Comparison of ENCODE assay signal across 8 mouse cellular contexts in genomic region chr4:144999903-145000382, GRCm38 (mm10).
DNase-seq lines count a peak whose midpoint lies in the region; ATAC-seq lines count a peak whose summit lies in the region.

No protein-coding gene starts in this region.

- H3K27ac ChIP-seq in embryonic facial prominence, embryonic 11.5 days (replicated peaks; ENCODE audit: low read depth, low read length): peak overlapping the region; percentile 69
- peak overlapping the region; percentile 92 for H3K27ac ChIP-seq in heart, embryonic 13.5 days (replicated peaks)
- peak overlapping the region; percentile 100 for H3K27ac ChIP-seq in macrophage

- H3K4me2 ChIP-seq in embryonic facial prominence, embryonic 11.5 days (ENCODE audit: low read depth, low read length): no peak overlapping the region
- peak overlapping the region; percentile 16; the same call in 1 of the 2 replicates for H3K4me2 ChIP-seq in heart, embryonic 13.5 days

- H3K27me3 ChIP-seq in embryonic facial prominence, embryonic 11.5 days (ENCODE audit: control insufficient read depth, insufficient read depth, low read length): no peaks in the 10 kb centered on the region
- H3K27me3 ChIP-seq in heart, embryonic 13.5 days (replicated peaks): no peaks in the 10 kb centered on the region

- peak; percentile 91 for ATAC-seq in embryonic facial prominence, embryonic 11.5 days (replicated peaks; ENCODE audit: insufficient number of reproducible peaks, low FRiP score, low TSS enrichment, low read depth)
- ATAC-seq in heart, embryonic 13.5 days (ENCODE audit: extremely low read depth, insufficient number of reproducible peaks, low FRiP score, low TSS enrichment): peak; percentile 64

- WGBS in embryonic facial prominence, embryonic 11.5 days: 40% methylated on average over 20 of the region's 20 CpGs
- 23% methylated on average over 20 of the region's 20 CpGs for WGBS in heart, embryonic 13.5 days
- 70% methylated on average over 19 of the region's 20 CpGs for WGBS in macrophage (ENCODE audit: missing documents)

- H3K4me3 ChIP-seq in embryonic facial prominence, embryonic 11.5 days (ENCODE audit: low read depth, low read length): no peak overlapping the region
- no peak overlapping the region for H3K4me3 ChIP-seq in heart, embryonic 13.5 days
- no peak overlapping the region for H3K4me3 ChIP-seq in macrophage (ENCODE audit: inconsistent target)

- no peak overlapping the region for H3K9ac ChIP-seq in embryonic facial prominence, embryonic 11.5 days (replicated peaks; ENCODE audit: low read length)
- peak overlapping the region; percentile 55; the same call in 1 of the 2 replicates for H3K9ac ChIP-seq in heart, embryonic 13.5 days

- no peaks in the 10 kb centered on the region for H3K9me3 ChIP-seq in embryonic facial prominence, embryonic 11.5 days (replicated peaks; ENCODE audit: control insufficient read depth, low read length)
- H3K9me3 ChIP-seq in heart, embryonic 13.5 days: no peaks in the 10 kb centered on the region

- peak; percentile 73 to 75 for DNase-seq in heart, adult 18-20 months
- no peak for DNase-seq in heart, adult 8-10 months (ENCODE audit: low spot score)
- DNase-seq in embryonic facial prominence, embryonic 11.5 days (ENCODE audit: low spot score): peak; percentile 79
- DNase-seq in kidney, postnatal 10 days: peak; percentile 94
- peak; percentile 73 to 88 for DNase-seq in spleen, postnatal 10 days (ENCODE audit: low spot score in 2 of 2)
- DNase-seq in cerebellum, adult 9-11 months: no peak

- H3K36me3 ChIP-seq in embryonic facial prominence, embryonic 11.5 days (replicated peaks; ENCODE audit: control insufficient read depth, insufficient read depth, low read depth, low read length): no peaks in the 10 kb centered on the region
- peaks cover 3% of the 10 kb centered on the region; the same call in 1 of the 2 replicates for H3K36me3 ChIP-seq in heart, embryonic 13.5 days
- H3K36me3 ChIP-seq in macrophage (ENCODE audit: inconsistent target): no peaks in the 10 kb centered on the region

- H3K4me1 ChIP-seq in embryonic facial prominence, embryonic 11.5 days (ENCODE audit: control insufficient read depth, insufficient read depth, low read length): peaks cover 2% of the 10 kb centered on the region; the same call in 1 of the 2 replicates
- peaks cover 74% of the 10 kb centered on the region for H3K4me1 ChIP-seq in heart, embryonic 13.5 days

- H3K79me2 ChIP-seq in macrophage (ENCODE audit: inconsistent target): no peaks in the 10 kb centered on the region; the same call in 1 of the 2 replicates

Comparison
In these comparisons a context has a peak if more than half of its experiments do, and no peak if none do; other contexts are left out.
1. DNase-seq: peak in heart, adult 18-20 months (2 of 2), embryonic facial prominence, embryonic 11.5 days (single experiment), kidney, postnatal 10 days (single experiment) and spleen, postnatal 10 days (2 of 2); none in heart, adult 8-10 months (single experiment) and cerebellum, adult 9-11 months (single experiment).
2. Peak in every context shown above with its lines, with median percentiles within 50 percentile points of each other: H3K27ac ChIP-seq.